In genomic region chr15:78744206-78744605, GRCm38 (mm10) we compare ENCODE assay signal across 8 mouse cellular contexts. TPM values are rescaled to one million over a fixed set of nuclear protein-coding genes. Genes with fewer than 3 reads are reported as not detected.
DNase-seq lines count a peak whose midpoint lies in the region; ATAC-seq and TF ChIP-seq lines count a peak whose summit lies in the region.

No protein-coding gene starts in this region.

- 6% methylated on average over 5 of the region's 5 CpGs for WGBS in heart, postnatal 0 days

- no peaks in the 10 kb centered on the region for H3K9me3 ChIP-seq in MEL (replicated peaks; ENCODE audit: insufficient read depth, low read length)
- no peaks in the 10 kb centered on the region for H3K9me3 ChIP-seq in heart, postnatal 0 days (replicated peaks; ENCODE audit: control insufficient read depth, low read length)

- no peaks in the 10 kb centered on the region for H3K79me2 ChIP-seq in MEL (ENCODE audit: control insufficient read depth, insufficient read depth, low read length, poor library complexity)

- no peak overlapping the region for H3K4me2 ChIP-seq in heart, postnatal 0 days (ENCODE audit: low read depth, low read length)

- peak; percentile 40 for DNase-seq in MEL (ENCODE audit: low read depth, low spot score)
- peak; percentile 44 to 69 for DNase-seq in adrenal gland, postnatal 4 days (ENCODE audit: low spot score in 2 of 2)
- DNase-seq in heart, postnatal 0 days (ENCODE audit: low spot score), result peak; percentile 39
- DNase-seq in layer of hippocampus, adult 9-11 months, result peak; percentile 71
- DNase-seq in lung, postnatal 36 days, result peak; percentile 85
- DNase-seq in retina, postnatal 7 days (ENCODE audit: low read depth, low spot score), result peak; percentile 80
- peak; percentile 62 for DNase-seq in urinary bladder, postnatal 14 days (ENCODE audit: low spot score)

- H3K4me1 ChIP-seq in MEL (ENCODE audit: control insufficient read depth in 1 of 2, insufficient read depth in 2 of 2, low read length in 2 of 2), result no peaks in the 10 kb centered on the region
- H3K4me1 ChIP-seq in heart, postnatal 0 days (ENCODE audit: control insufficient read depth, insufficient read depth), result no peaks in the 10 kb centered on the region

- no peak overlapping the region for H3K27ac ChIP-seq in MEL (ENCODE audit: control insufficient read depth, low read depth, low read length)
- no peak overlapping the region for H3K27ac ChIP-seq in heart, postnatal 0 days (ENCODE audit: low read depth)

- no peak overlapping the region for H3K4me3 ChIP-seq in MEL (ENCODE audit: control insufficient read depth in 1 of 2, insufficient read depth in 1 of 2, low read depth in 2 of 2, low read length in 2 of 2)
- no peak overlapping the region for H3K4me3 ChIP-seq in heart, postnatal 0 days (ENCODE audit: low read depth, low read length)

- TF ChIP-seq RAD21 in MEL (IDR thresholded peaks at IDR 0.05; ENCODE audit: low read depth, low read length), result peak; percentile 60

- no peak for TF ChIP-seq POLR2A in MEL (IDR thresholded peaks at IDR 0.05; ENCODE audit: control insufficient read depth in 1 of 2, insufficient read depth in 1 of 2, low read depth in 1 of 2, low read length in 2 of 2, poor library complexity in 1 of 2)

- peak; percentile 53 to 74 (median 61) for TF ChIP-seq CTCF in MEL (IDR thresholded peaks at IDR 0.05 in 2 of 3, conservative IDR thresholded peaks at IDR 0.05 in 1 of 3; ENCODE audit: control insufficient read depth in 1 of 3, insufficient read depth in 1 of 3, low read depth in 2 of 3, low read length in 3 of 3, poor library complexity in 1 of 3, severe bottlenecking in 1 of 3)
- peak; percentile 97 for TF ChIP-seq CTCF in heart, postnatal 0 days (IDR thresholded peaks at IDR 0.05; ENCODE audit: low read depth)

- peaks cover 0 to 3% of the 10 kb centered on the region in 2 experiments; a peak in 2 of 4 replicates for H3K27me3 ChIP-seq in MEL (ENCODE audit: control insufficient read depth in 1 of 2, insufficient read depth in 2 of 2, low read length in 2 of 2)
- H3K27me3 ChIP-seq in heart, postnatal 0 days (ENCODE audit: control insufficient read depth, insufficient read depth, low read length), result 0 out of 2 replicates have a peak, but pooled peaks cover 4% of the 10 kb centered on the region

- no peaks in the 10 kb centered on the region for H3K36me3 ChIP-seq in MEL (ENCODE audit: control insufficient read depth in 1 of 2, insufficient read depth in 2 of 2, low read length in 2 of 2)
- no peaks in the 10 kb centered on the region for H3K36me3 ChIP-seq in heart, postnatal 0 days (replicated peaks; ENCODE audit: control insufficient read depth, insufficient read depth, low read length)

- peak; percentile 60; the same call in 1 of the 2 replicates for ATAC-seq in erythroblast, adult 5-6 weeks (replicated peaks; ENCODE audit: low FRiP score, poor library complexity, severe bottlenecking)
- peak; percentile 8; the same call in 1 of the 2 replicates for ATAC-seq in heart, postnatal 0 days (ENCODE audit: insufficient read depth, low read depth)

- no peak for TF ChIP-seq EP300 in MEL (IDR thresholded peaks at IDR 0.05; ENCODE audit: low read depth in 1 of 2, low read length in 2 of 2)
- no peak for TF ChIP-seq EP300 in heart, postnatal 0 days (IDR thresholded peaks at IDR 0.05; ENCODE audit: low read depth)

- H3K9ac ChIP-seq in MEL (ENCODE audit: control insufficient read depth, low read depth, low read length, poor library complexity, severe bottlenecking), result no peak overlapping the region
- H3K9ac ChIP-seq in heart, postnatal 0 days (replicated peaks; ENCODE audit: low read depth, low read length), result no peak overlapping the region

TF ChIP-seq in MEL, 35 proteins besides CTCF, POLR2A, EP300 and RAD21:
- TF ChIP-seq SMC3 (IDR thresholded peaks at IDR 0.05; ENCODE audit: low read depth, low read length), result peak; percentile 52
- no peak for TF ChIP-seq MYC (IDR thresholded peaks at IDR 0.05; ENCODE audit: low read depth, low read length)

RNA-seq across cellular contexts. Expression of gene Elfn2, which starts 25.6 kb away (rescaled TPM):
- 0.04 and 0.49 TPM in 2 replicates for total RNA-seq in MEL (2012; rRNA removed)
- under 1 TPM in 1 of 2 experiments, not detected in 1; 0.15 TPM for polyA plus RNA-seq in MEL (2012; ENCODE audit: insufficient read depth in 1 of 2, insufficient read length in 2 of 2, low read depth in 1 of 2, low replicate concordance in 2 of 2, missing spikeins in 1 of 2)
- total RNA-seq in adrenal gland, postnatal 4 days (2021), result 1 to 10 TPM; 3.9 to 4.2 TPM
- not detected in 2 replicates for total RNA-seq in erythroblast, adult 5-6 weeks (2015; ENCODE audit: low replicate concordance)
- 0.09 TPM in 1 of 2 replicates, not detected in the other for total RNA-seq in erythroblast, adult 5-6 weeks (2017; ENCODE audit: low replicate concordance)
- total RNA-seq in heart, postnatal 0 days (2014; rRNA removed; ENCODE audit: low replicate concordance), result 0.12 and 0.19 TPM in 2 replicates
- 0.05 and 0.11 TPM in 2 replicates for polyA plus RNA-seq in heart, postnatal 0 days (2015; fragmentation: Nextera tagmentation; extraction: Ambion mirVana)

RNA-seq across cellular contexts. Expression of gene Mfng, which starts 29.1 kb away (rescaled TPM):
- total RNA-seq in MEL (2012; rRNA removed), result 11.5 and 17.8 TPM in 2 replicates
- polyA plus RNA-seq in MEL (2012; ENCODE audit: insufficient read depth in 1 of 2, insufficient read length in 2 of 2, low read depth in 1 of 2, low replicate concordance in 2 of 2, missing spikeins in 1 of 2), result 10 to 100 TPM in 1 of 2 experiments, not detected in 1; 27.1 TPM
- total RNA-seq in adrenal gland, postnatal 4 days (2021), result 10 to 100 TPM; 18.3 to 20.0 TPM
- 0.38 and 1.7 TPM in 2 replicates for total RNA-seq in erythroblast, adult 5-6 weeks (2015; ENCODE audit: low replicate concordance)
- 0.17 and 0.98 TPM in 2 replicates for total RNA-seq in erythroblast, adult 5-6 weeks (2017; ENCODE audit: low replicate concordance)
- total RNA-seq in heart, postnatal 0 days (2014; rRNA removed; ENCODE audit: low replicate concordance), result 12.9 and 13.1 TPM in 2 replicates
- 13.0 and 13.4 TPM in 2 replicates for polyA plus RNA-seq in heart, postnatal 0 days (2015; fragmentation: Nextera tagmentation; extraction: Ambion mirVana)

RNA-seq across cellular contexts. Expression of gene Card10, which starts 58.6 kb away (rescaled TPM):
- not detected in 2 replicates for total RNA-seq in MEL (2012; rRNA removed)
- not detected for polyA plus RNA-seq in MEL (2012; ENCODE audit: insufficient read depth in 1 of 2, insufficient read length in 2 of 2, low read depth in 1 of 2, low replicate concordance in 2 of 2, missing spikeins in 1 of 2)
- 10 to 100 TPM; 11.8 to 14.5 TPM for total RNA-seq in adrenal gland, postnatal 4 days (2021)
- 0.58 TPM in 1 of 2 replicates, not detected in the other for total RNA-seq in erythroblast, adult 5-6 weeks (2015; ENCODE audit: low replicate concordance)
- total RNA-seq in erythroblast, adult 5-6 weeks (2017; ENCODE audit: low replicate concordance), result 0.56 TPM in 1 of 2 replicates, not detected in the other
- 2.7 and 6.4 TPM in 2 replicates for total RNA-seq in heart, postnatal 0 days (2014; rRNA removed; ENCODE audit: low replicate concordance)
- polyA plus RNA-seq in heart, postnatal 0 days (2015; fragmentation: Nextera tagmentation; extraction: Ambion mirVana), result 4.0 and 4.6 TPM in 2 replicates
